Mouse (Mus musculus): ENCODE results near the gene Mcm5.

DNA sequence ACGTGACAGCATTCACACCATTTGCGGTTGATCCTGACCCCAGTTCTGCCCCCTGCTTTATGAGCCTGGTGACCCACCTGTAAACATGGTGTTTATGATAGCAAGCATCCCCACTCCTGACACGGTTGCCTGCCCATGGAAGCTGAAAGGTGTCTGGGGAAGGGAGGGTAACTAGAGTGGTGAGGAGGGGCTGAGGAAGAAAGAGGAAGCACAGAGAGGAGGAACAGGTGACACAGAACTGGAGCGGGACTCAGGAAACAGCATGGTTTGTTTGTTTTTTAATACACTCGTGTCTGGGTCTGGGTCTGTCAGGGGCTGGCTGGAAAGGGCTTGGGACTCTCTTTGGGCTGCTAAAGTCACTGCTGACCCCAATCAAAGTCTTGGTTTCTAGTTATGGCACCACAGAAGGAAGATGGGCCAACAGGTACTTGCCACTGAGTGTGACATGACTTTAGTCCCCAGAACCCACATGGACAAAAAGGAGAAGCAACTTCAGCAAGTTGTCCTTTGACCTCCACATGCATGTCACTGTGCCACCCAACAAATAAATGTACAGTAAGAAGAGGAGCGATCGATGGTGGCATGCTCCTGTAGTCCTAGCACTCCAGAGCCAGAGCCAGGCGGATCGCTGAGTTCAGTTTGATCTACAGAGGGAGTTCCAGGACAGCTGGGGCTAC, 27.9 kb upstream of the Mcm5 start:
- TF ChIP-seq POLR2A (IDR thresholded peaks at IDR 0.05; ENCODE audit: extremely low read depth, insufficient read depth, low read length) = no peak
- TF ChIP-seq CTCF (IDR thresholded peaks at IDR 0.05; ENCODE audit: extremely low read depth, insufficient read depth, low read length) = no peak
